Comparison of ENCODE assay signal across 8 mouse cellular contexts in genomic region chr6:99094339-99094989, GRCm38 (mm10).
DNase-seq lines count a peak whose midpoint lies in the region; TF ChIP-seq lines count a peak whose summit lies in the region.

No protein-coding gene starts in this region.

- H3K27ac ChIP-seq in left cerebral cortex, adult 2 months = no peak overlapping the region
- H3K27ac ChIP-seq in liver, adult 2 months (replicated peaks; ENCODE audit: insufficient read depth, low read depth, low read length) = peak overlapping the region; percentile 9; the same call in 1 of the 2 replicates

- no peaks in the 10 kb centered on the region; the same call in 1 of the 2 replicates for H3K4me1 ChIP-seq in liver, adult 2 months (ENCODE audit: control insufficient read depth, insufficient read depth, low read length)

- no peak for TF ChIP-seq POLR2A in liver, adult 2 months (IDR thresholded peaks at IDR 0.05; ENCODE audit: extremely low read depth, insufficient read depth, low read length)

- H3K9ac ChIP-seq in liver, adult 2 months (ENCODE audit: low read depth, low read length) = 0 out of 2 replicates have a peak overlapping the region, but pooled peaks have one; percentile 1

- no peaks in the 10 kb centered on the region for H3K27me3 ChIP-seq in liver, adult 2 months (ENCODE audit: control insufficient read depth, insufficient read depth, low read length)
- no peaks in the 10 kb centered on the region for H3K27me3 ChIP-seq in splenic B cell, adult 2 months (ENCODE audit: control insufficient read depth, insufficient read depth, low read length, poor library complexity, severe bottlenecking)

- peaks cover 11% of the 10 kb centered on the region; the same call in 1 of the 2 replicates for H3K79me2 ChIP-seq in liver, adult 2 months (ENCODE audit: control insufficient read depth, insufficient read depth, low read length)

- no peaks in the 10 kb centered on the region for H3K36me3 ChIP-seq in liver, adult 2 months (ENCODE audit: control insufficient read depth, insufficient read depth, low read length)
- H3K36me3 ChIP-seq in splenic B cell, adult 2 months (ENCODE audit: control insufficient read depth, insufficient read depth, low read length, poor library complexity, severe bottlenecking) = peaks cover 2% of the 10 kb centered on the region; the same call in 1 of the 2 replicates

- H3K4me3 ChIP-seq in left cerebral cortex, adult 2 months = peak overlapping the region; percentile 38; the same call in 1 of the 2 replicates
- H3K4me3 ChIP-seq in liver, adult 2 months (ENCODE audit: insufficient read depth, low read depth, low read length) = peak overlapping the region; percentile 2; the same call in 1 of the 2 replicates

- no peak for TF ChIP-seq CTCF in left cerebral cortex, adult 2 months (IDR thresholded peaks at IDR 0.05)
- no peak for TF ChIP-seq CTCF in liver, adult 2 months (IDR thresholded peaks at IDR 0.05; ENCODE audit: low read depth, low read length)

- intact Hi-C loops in left cerebral cortex, adult 2 months (cut with DNase I) = no loop called here
- intact Hi-C loops in heart, postnatal 14 days (cut with DNase I) = no loop called here

- 20% methylated on average over 10 of the region's 10 CpGs for WGBS in liver, adult 2 months

- DNase-seq in left cerebral cortex, adult 2 months (ENCODE audit: extremely low spot score in 1 of 2, low spot score in 2 of 2) = no peak
- DNase-seq in left cerebral cortex, adult 8-10 months (ENCODE audit: low spot score in 2 of 2) = no peak
- DNase-seq in c-Kit-positive CD71-positive TER-119-negative erythroid progenitor cells, embryonic 14.5 days (ENCODE audit: low read depth) = peak; percentile 45
- DNase-seq in heart, postnatal 14 days = peak; percentile 31 to 41
- DNase-seq in liver, adult 2 months (ENCODE audit: extremely low read depth, low read depth, low spot score) = peak; percentile 53
- peak; percentile 50 for DNase-seq in splenic B cell, adult 2 months (ENCODE audit: low read depth, low spot score)
- DNase-seq in frontal cortex, postnatal 14 days (ENCODE audit: low spot score in 2 of 2) = no peak
- no peak for DNase-seq in urinary bladder, postnatal 36 days (ENCODE audit: low spot score in 2 of 2)

Comparison
In these comparisons a context has a peak if more than half of its experiments do, and no peak if none do; other contexts are left out.
1. DNase-seq: peak in c-Kit-positive CD71-positive TER-119-negative erythroid progenitor cells, embryonic 14.5 days (single experiment), heart, postnatal 14 days (2 of 2), liver, adult 2 months (single experiment) and splenic B cell, adult 2 months (single experiment); none in left cerebral cortex, adult 2 months (0 of 2), left cerebral cortex, adult 8-10 months (0 of 2), frontal cortex, postnatal 14 days (0 of 2) and urinary bladder, postnatal 36 days (0 of 2).